Mouse (Mus musculus) MN1 (cell line): ENCODE results near the gene Aprt.

ENCODE experiments used
- DNase-seq: peaks from one replicate; pipeline ENCODE4 v3.0.0-alpha.2; 2016; ENCODE audit warnings: low spot score

Aprt gene

GRCm38 (mm10) chr8:122576648-122577022 lies at the start of gene Aprt:
Aprt (minus strand) TSS chr8:122576909.
- DNase-seq = peak; percentile 98

- no peak for DNase-seq
Measured at GRCm38 (mm10) chr8:122625811-122626210, 49.1 kb upstream of the Aprt start.

GRCm38 (mm10) chr8:122624653-122625052 lies 47.9 kb upstream of the Aprt start:
- DNase-seq = no peak

- no peak for DNase-seq
Measured at GRCm38 (mm10) chr8:122623844-122624642, 47.3 kb upstream of the Aprt start.

GRCm38 (mm10) chr8:122622727-122623126 lies 46.0 kb upstream of the Aprt start, which contains the start of gene Pabpn1l:
Pabpn1l (minus strand) TSS chr8:122622739.
- no peak for DNase-seq

GRCm38 (mm10) chr8:122620446-122620845 lies 43.7 kb upstream of the Aprt start:
- DNase-seq = no peak

GRCm38 (mm10) chr8:122618660-122619378 lies 42.1 kb upstream of the Aprt start:
- DNase-seq = no peak

- peak; percentile 81 for DNase-seq
Measured at GRCm38 (mm10) chr8:122617947-122618546, 41.3 kb upstream of the Aprt start.

GRCm38 (mm10) chr8:122616181-122616905 lies 39.6 kb upstream of the Aprt start:
- peak; percentile 67 for DNase-seq

- peak; percentile 100 for DNase-seq
Measured at GRCm38 (mm10) chr8:122611295-122612133, 34.8 kb upstream of the Aprt start, which contains the start of the genes Galns and Trappc2l. Galns (minus strand) TSS chr8:122611463. Trappc2l (plus strand) TSS chr8:122611640.

GRCm38 (mm10) chr8:122610612-122611277 lies 34.0 kb upstream of the Aprt start:
- DNase-seq = peak; percentile 61

- DNase-seq = no peak
Measured at GRCm38 (mm10) chr8:122610209-122610608, 33.5 kb upstream of the Aprt start.

GRCm38 (mm10) chr8:122606810-122607209 lies 30.1 kb upstream of the Aprt start:
- DNase-seq = no peak

GRCm38 (mm10) chr8:122605367-122605766 lies 28.7 kb upstream of the Aprt start:
- no peak for DNase-seq

GRCm38 (mm10) chr8:122604640-122605039 lies 27.9 kb upstream of the Aprt start:
- no peak for DNase-seq

- DNase-seq = no peak
Measured at GRCm38 (mm10) chr8:122600666-122601065, 24.0 kb upstream of the Aprt start.

- no peak for DNase-seq
Measured at GRCm38 (mm10) chr8:122596031-122596430, 19.3 kb upstream of the Aprt start.

- DNase-seq = no peak
Measured at GRCm38 (mm10) chr8:122593783-122594507, 17.2 kb upstream of the Aprt start.

- DNase-seq = no peak
Measured at GRCm38 (mm10) chr8:122593240-122593639, 16.5 kb upstream of the Aprt start.

GRCm38 (mm10) chr8:122586749-122587148 lies 10.0 kb upstream of the Aprt start:
- no peak for DNase-seq
